Mouse (Mus musculus) heart, adult 10 weeks (tissue): ENCODE measurements around the gene Gdap1l1. TPM values are rescaled to one million over a fixed set of nuclear protein-coding genes. Genes with fewer than 3 reads are reported as not detected.

Experiments used
- polyA plus RNA-seq: library from polyadenylated mRNA; stranded (reverse); fragments of 350-450 nt; fragmentation: Illumina TruSeq; extraction: RNeasy Lipid Tissue Mini Kit (QIAGEN cat#74804); gene quantifications from one replicate; pipeline ENCODE4 v1.2.3, GENCODE M21; 2014; ENCODE audit warnings: low read depth, low replicate concordance

Gene Gdap1l1
- not detected for polyA plus RNA-seq

DNA sequence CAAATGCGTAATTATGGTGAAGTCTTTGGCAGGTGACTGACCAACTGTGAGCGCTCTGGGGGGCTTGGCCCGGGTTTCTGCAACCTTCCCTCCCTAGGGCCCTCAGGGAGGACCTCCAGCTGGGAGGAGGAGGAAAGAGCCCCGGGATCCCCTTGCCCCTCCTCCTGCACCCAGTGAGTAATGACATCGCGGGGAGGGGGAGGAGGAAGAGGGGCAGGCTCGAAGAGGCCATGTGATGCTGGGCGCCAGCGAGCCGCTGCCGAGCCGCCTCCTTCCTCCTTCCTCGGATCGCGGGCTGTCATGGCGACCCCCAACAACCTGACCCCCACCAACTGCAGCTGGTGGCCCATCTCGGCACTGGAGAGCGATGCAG is at the start of gene Gdap1l1:
Gene Gdap1l1 (plus strand): TSS at position 231 of the 373 bp plus-strand sequence.

DNA sequence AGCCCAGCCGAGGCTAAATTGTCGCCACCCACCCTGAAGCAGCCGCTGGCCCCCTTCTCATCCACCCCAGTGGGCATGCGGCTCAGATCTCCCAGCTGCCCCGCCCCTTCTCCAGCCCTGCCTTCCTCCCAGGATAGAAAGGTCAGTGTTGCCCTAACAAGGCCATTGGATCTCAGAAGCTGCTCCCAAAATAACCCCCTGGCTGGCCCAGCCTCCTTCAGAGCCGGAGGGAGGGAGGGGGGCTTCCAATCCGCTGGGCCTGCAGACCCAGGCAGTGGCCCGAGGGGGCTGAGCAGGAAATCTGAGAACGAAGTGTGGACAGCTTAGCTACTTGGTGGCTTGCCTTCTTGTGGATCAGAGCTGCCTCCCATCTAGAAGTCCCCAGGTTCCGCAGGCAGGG is 40.4 kb upstream of the Gdap1l1 start, which contains the start of gene Jph2:
Gene Jph2 (minus strand): TSS at position 89 of the 400 bp plus-strand sequence.

DNA sequence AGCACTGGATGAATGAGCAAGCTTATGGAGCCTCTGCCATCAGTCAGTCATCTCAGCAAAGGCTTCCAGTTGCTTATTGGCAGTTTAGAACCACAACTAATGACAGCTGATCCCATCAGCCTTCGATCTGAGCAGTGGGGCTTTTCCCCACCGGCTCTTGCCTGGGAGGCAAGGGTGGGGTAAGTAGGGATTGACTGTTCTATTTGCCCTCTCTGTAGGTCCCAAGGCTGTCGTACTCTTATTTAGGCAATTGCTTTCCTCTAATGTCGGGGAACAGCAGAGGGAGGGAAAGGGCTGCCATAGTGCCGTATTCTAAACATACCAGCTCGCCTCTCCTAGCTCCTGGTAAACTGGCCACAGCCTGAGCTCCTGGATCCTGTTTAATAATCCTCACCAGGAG is 13.7 kb upstream of the Gdap1l1 start, which contains the start of gene Oser1:
Gene Oser1 (minus strand): TSS at position 101 of the 400 bp plus-strand sequence.

DNA sequence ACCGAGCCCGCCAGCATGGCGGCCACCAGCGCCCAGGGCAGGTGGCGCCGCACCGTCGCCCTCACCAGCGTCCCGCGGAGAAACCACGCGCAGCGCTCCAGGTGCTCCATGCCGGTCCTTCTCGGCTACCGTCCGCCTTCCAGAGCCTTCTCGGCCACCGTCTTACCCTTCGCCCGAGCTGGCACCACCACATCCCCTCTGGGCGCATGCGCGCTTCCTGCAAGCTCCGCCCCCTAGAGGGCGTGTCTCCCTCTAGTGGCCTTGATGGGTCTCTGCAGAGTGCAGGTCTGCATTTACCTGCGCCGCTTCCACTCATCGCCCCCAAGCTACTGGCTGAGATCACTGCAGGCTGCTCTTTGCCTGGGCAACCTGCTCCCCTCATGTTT is 34.2 kb downstream of the Gdap1l1 start, which contains the start of gene Fitm2:
Gene Fitm2 (minus strand): TSS at position 164 of the 386 bp plus-strand sequence.

DNA sequence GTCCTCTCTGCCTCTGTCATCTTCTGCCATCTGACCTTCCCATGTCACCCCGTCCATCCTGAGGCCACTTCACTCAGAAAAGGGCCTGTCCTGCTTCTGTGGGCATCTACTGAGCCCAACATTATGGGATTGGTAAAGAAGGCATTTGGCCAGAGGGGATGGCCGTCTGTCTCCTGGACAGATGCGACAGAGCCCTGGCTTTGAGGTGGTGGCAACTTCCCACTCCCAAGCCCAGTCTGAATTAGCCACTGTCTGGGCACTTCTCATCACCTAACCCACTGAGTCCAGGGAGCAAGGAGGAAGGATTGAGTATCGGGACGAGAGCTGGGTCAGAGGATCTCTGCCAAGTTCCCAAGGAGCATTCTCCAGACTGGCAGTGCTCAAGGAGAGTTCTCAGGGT is 53.7 kb downstream of the Gdap1l1 start, which contains the start of gene R3hdml:
Gene R3hdml (plus strand): TSS at position 301 of the 400 bp plus-strand sequence.

Other genes starting within 250 kb of the Gdap1l1 start
- gene Tox2, start 235.4 kb upstream of the Gdap1l1 start, polyA plus RNA-seq, result 1.4 TPM
- gene Jph2, start 40.5 kb upstream of the Gdap1l1 start, polyA plus RNA-seq, result 259 TPM
- 24.5 TPM for gene Oser1, start 13.8 kb upstream of the Gdap1l1 start, polyA plus RNA-seq
- 142 TPM for gene Fitm2, start 34.2 kb downstream of the Gdap1l1 start, polyA plus RNA-seq
- gene R3hdml, start 53.8 kb downstream of the Gdap1l1 start, polyA plus RNA-seq, result not detected
- not detected for gene Hnf4a, start 68.3 kb downstream of the Gdap1l1 start, polyA plus RNA-seq
- gene Ttpal, start 163.8 kb downstream of the Gdap1l1 start, polyA plus RNA-seq, result 14.8 TPM
- 261 TPM for gene Serinc3, start 206.7 kb downstream of the Gdap1l1 start, polyA plus RNA-seq
- gene Pkig, start 219.9 kb downstream of the Gdap1l1 start, polyA plus RNA-seq, result 307 TPM